Mouse (Mus musculus): Measurements from ENCODE around the gene AC124502.3. TPM values are rescaled to one million over a fixed set of nuclear protein-coding genes. Genes with fewer than 3 reads are reported as not detected.
"Not testable (repeated sequence)": the region's sequence is repeated elsewhere in the genome, so short reads cannot be mapped to it uniquely, and the experiment has no call there.

The AC124502.3 gene
- polyA plus RNA-seq, 1 experiment from 2014 or later, result 2.9 TPM

DNA sequence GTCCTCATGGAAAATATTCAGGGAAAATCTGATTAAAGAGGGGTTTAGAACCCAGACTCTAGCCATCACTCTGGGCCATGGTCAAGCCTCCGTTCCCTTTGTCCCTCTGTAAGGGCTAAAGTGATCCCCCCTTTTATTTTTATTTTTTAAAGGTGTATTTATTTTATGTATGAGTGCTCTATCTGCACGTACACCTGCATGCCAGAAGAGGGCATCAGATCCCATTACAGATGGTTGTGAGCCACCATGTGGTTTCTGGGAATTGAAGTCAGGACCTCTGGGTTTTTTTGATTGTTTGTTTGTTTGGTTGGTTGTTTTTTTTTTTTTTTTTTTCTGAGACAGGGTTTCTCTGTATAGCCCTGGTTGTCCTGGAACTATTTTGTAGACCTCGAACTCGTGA, 47.8 kb downstream of the AC124502.3 start:
- ATAC-seq; H3K4me2 ChIP-seq (ENCODE audit: low read length); H3K9me3 ChIP-seq (ENCODE audit: control insufficient read depth, low read length); H3K27ac ChIP-seq (ENCODE audit: low read length); H3K4me3 ChIP-seq (replicated peaks; ENCODE audit: low read length); H3K36me3 ChIP-seq (ENCODE audit: control insufficient read depth, insufficient read depth); H3K9ac ChIP-seq (replicated peaks; ENCODE audit: low read depth, low read length): not testable (repeated sequence)
- H3K27me3 ChIP-seq (replicated peaks; ENCODE audit: control insufficient read depth, insufficient read depth, low read length), result peaks cover 44% of the 10 kb centered on the region
- H3K4me1 ChIP-seq (replicated peaks; ENCODE audit: control insufficient read depth, insufficient read depth, low read length), result peaks cover 24% of the 10 kb centered on the region
- 58% methylated on average over 4 of the region's 4 CpGs for WGBS

DNA sequence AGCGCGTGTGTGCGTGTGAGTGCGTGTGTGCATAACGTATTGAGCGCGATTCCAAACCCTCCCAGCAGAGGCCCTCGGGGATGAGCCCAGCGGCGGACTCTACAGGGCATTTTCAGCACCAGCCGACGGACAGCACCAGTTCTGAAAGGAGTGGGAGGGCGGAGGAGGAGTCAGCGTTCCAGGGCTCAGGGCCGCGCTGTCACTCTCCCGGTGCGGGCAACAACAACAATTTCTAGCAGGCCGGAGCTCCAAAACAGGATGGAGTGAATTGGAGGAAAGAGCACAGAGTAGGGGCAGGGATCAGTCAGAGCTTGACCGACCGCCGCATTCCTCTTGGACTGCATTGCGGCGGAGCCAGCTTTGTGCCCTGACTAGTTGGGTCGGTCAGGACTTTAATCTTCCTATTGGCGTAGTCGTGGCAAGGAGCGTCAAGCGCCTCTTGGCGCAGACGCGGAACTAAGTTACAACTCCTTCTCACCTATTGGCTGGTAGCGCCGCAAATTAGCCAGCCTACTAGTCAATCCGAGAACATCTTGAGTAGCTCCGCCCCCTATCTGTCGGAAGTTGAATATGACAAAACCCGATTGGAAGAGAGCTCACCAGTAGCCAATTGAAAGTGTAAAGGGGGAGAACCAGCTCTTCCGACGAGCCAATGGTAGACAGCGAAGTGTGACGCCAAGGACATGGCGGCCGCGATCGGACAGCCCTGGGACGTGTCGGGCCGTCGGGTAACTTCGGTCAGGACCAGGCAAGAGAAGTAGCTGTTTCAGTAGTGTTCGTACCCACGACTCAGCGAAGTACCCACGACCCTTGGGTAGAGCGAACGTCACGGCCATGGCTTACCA, 49.4 kb downstream of the AC124502.3 start, which contains the start of gene Yif1a:
Yif1a (plus strand) TSS at position 655 of the 845 bp plus-strand sequence.
- Histone ChIP-seq H3K4me3 (replicated peaks; ENCODE audit: low read length) (peak within 1 kb of the TSS; percentile 55), H3K36me3 (ENCODE audit: control insufficient read depth, insufficient read depth) (peaks cover 11% of the 10 kb centered on the region), H3K9me3 (ENCODE audit: control insufficient read depth, low read length) (no peaks in the 10 kb centered on the region), H3K4me1 (replicated peaks; ENCODE audit: control insufficient read depth, insufficient read depth, low read length) (peaks cover 24% of the 10 kb centered on the region), H3K9ac (replicated peaks; ENCODE audit: low read depth, low read length) (peak within 1 kb of the TSS; percentile 59), H3K4me2 (ENCODE audit: low read length) (peak within 1 kb of the TSS; percentile 74), H3K27ac (ENCODE audit: low read length) (peak within 1 kb of the TSS; percentile 89), H3K27me3 (replicated peaks; ENCODE audit: control insufficient read depth, insufficient read depth, low read length) (peaks cover 29% of the 10 kb centered on the region)
- under 1% methylated on average over 58 of the region's 58 CpGs for WGBS
- peak; percentile 95 for ATAC-seq

DNA sequence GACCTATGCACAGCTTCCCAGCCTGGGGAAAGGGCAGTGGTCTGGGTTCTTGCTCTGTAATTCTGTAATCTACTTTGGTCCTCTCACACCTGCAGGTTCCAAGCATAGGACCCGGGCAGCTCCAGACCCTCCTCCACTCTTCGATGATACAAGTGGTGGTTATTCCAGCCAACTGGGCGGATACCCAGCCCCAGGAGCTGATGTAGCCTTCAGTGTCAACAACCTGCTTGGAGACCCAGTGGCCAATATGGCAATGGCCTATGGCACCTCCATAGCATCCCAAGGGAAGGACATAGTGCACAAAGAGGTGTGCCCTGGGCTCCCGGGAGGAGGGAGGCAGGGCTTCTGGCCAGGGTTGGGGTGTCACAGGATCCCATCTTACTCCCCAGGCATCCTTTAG, 50.6 kb downstream of the AC124502.3 start:
- H3K27me3 ChIP-seq (replicated peaks; ENCODE audit: control insufficient read depth, insufficient read depth, low read length), result peaks cover 21% of the 10 kb centered on the region
- ATAC-seq, result no peak

DNA sequence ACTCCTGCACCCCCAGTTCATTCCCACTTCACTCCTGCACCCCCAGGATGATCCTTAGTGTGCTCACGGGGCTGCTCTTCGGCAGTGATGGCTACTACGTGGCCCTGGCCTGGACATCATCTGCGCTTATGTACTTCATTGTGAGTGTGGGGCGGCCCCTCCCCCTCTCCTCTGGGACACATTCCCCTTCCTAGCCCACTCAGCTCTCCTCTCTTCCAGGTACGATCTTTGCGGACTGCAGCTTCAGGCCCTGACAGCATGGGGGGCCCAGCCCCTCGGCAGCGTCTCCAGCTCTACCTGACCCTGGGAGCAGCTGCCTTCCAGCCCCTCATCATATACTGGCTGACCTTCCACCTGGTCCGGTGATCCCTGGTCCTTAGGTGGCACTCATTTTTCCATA, 53.4 kb downstream of the AC124502.3 start:
- Histone ChIP-seq H3K4me1 (replicated peaks; ENCODE audit: control insufficient read depth, insufficient read depth, low read length) (peaks cover 53% of the 10 kb centered on the region), H3K4me2 (ENCODE audit: low read length) (no peak overlapping the region), H3K4me3 (replicated peaks; ENCODE audit: low read length) (no peak overlapping the region), H3K9me3 (ENCODE audit: control insufficient read depth, low read length) (no peaks in the 10 kb centered on the region), H3K27ac (ENCODE audit: low read length) (no peak overlapping the region), H3K36me3 (ENCODE audit: control insufficient read depth, insufficient read depth) (peaks cover 14% of the 10 kb centered on the region), H3K27me3 (replicated peaks; ENCODE audit: control insufficient read depth, insufficient read depth, low read length) (no peaks in the 10 kb centered on the region), H3K9ac (replicated peaks; ENCODE audit: low read depth, low read length) (no peak overlapping the region)
- ATAC-seq, result no peak
- 89% methylated on average over 10 of the region's 10 CpGs for WGBS

More for the DNA sequence above, 50.6 kb downstream of the AC124502.3 start:
- Histone ChIP-seq H3K9ac (replicated peaks; ENCODE audit: low read depth, low read length) (peak overlapping the region; percentile 54; the same call in 1 of the 2 replicates), H3K4me1 (replicated peaks; ENCODE audit: control insufficient read depth, insufficient read depth, low read length) (peaks cover 35% of the 10 kb centered on the region), H3K9me3 (ENCODE audit: control insufficient read depth, low read length) (no peaks in the 10 kb centered on the region), H3K4me3 (replicated peaks; ENCODE audit: low read length) (peak overlapping the region; percentile 55), H3K27ac (ENCODE audit: low read length) (no peak overlapping the region), H3K36me3 (ENCODE audit: control insufficient read depth, insufficient read depth) (peaks cover 14% of the 10 kb centered on the region), H3K4me2 (ENCODE audit: low read length) (peak overlapping the region; percentile 74)
- 93% methylated on average over 4 of the region's 4 CpGs for WGBS

DNA sequence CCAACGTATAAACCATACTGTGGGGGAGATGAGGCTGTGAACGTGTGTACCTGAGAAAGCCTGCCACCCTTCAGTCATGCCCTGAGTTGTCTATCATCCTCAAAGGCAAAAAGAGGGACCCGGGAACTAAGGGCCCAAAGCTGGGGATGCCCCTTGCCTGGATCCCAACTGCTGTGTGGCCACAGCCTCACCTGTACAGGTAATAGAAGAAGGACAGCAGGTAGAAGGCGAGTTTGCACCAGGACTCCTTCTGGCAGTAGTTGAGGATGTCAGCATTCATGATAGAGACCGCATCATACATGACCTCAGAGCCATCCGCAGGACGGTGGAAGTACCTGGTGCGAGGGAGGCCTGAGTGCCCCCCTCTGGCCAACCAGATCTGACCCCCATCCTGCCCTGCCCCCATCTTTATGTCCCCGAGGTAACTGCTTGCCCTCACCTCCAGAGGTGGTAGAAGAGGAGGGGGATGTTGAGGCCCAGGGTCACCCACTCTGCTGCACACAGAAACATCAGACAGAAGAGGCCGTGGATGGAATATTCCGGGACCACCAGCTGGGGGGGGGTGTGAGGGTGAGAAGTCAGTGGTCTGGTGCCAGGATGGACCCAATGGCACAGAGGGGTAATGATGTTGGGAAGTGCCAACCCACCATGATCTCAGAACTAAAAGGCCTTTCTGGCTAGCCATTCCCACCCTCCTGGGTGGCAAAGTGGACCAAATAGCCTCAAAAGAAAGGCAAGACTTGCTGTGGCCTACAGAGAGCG, 55.0 kb downstream of the AC124502.3 start:
- no peak for ATAC-seq
- Histone ChIP-seq H3K9ac (replicated peaks; ENCODE audit: low read depth, low read length) (peak overlapping the region; percentile 52), H3K27me3 (replicated peaks; ENCODE audit: control insufficient read depth, insufficient read depth, low read length) (no peaks in the 10 kb centered on the region), H3K36me3 (ENCODE audit: control insufficient read depth, insufficient read depth) (peaks cover 14% of the 10 kb centered on the region), H3K9me3 (ENCODE audit: control insufficient read depth, low read length) (no peaks in the 10 kb centered on the region), H3K27ac (ENCODE audit: low read length) (peak overlapping the region; percentile 92; the same call in 1 of the 2 replicates), H3K4me1 (replicated peaks; ENCODE audit: control insufficient read depth, insufficient read depth, low read length) (peaks cover 53% of the 10 kb centered on the region), H3K4me2 (ENCODE audit: low read length) (peak overlapping the region; percentile 59), H3K4me3 (replicated peaks; ENCODE audit: low read length) (peak overlapping the region; percentile 79)
- 75% methylated on average over 12 of the region's 12 CpGs for WGBS

DNA sequence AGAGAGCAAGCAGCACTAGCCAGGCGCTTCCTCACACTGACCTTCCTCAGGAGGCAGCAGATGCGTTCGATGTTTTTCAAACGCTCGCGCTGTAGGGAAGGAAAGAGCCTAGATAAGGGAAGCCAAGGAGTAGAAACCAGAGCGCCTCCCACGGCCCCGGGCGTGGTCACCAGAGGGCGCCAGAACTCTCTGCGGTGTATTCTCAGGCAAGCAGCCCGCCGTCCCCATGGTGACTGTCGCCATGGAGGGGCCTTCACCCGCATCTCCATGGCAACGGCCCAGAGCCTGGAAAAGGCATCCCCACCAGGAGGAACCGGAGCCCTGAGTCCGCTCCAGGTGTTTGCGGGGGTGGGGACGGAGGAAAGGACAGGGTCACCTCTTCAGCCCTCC, 55.5 kb downstream of the AC124502.3 start:
- Histone ChIP-seq H3K4me1 (replicated peaks; ENCODE audit: control insufficient read depth, insufficient read depth, low read length) (peaks cover 53% of the 10 kb centered on the region), H3K4me3 (replicated peaks; ENCODE audit: low read length) (peak overlapping the region; percentile 79), H3K4me2 (ENCODE audit: low read length) (peak overlapping the region; percentile 59), H3K36me3 (ENCODE audit: control insufficient read depth, insufficient read depth) (peaks cover 14% of the 10 kb centered on the region), H3K27me3 (replicated peaks; ENCODE audit: control insufficient read depth, insufficient read depth, low read length) (no peaks in the 10 kb centered on the region), H3K9me3 (ENCODE audit: control insufficient read depth, low read length) (no peaks in the 10 kb centered on the region), H3K9ac (replicated peaks; ENCODE audit: low read depth, low read length) (peak overlapping the region; percentile 52), H3K27ac (ENCODE audit: low read length) (peak overlapping the region; percentile 92)
- ATAC-seq, result peak; percentile 80
- WGBS, result under 1% methylated on average over 20 of the region's 21 CpGs

DNA sequence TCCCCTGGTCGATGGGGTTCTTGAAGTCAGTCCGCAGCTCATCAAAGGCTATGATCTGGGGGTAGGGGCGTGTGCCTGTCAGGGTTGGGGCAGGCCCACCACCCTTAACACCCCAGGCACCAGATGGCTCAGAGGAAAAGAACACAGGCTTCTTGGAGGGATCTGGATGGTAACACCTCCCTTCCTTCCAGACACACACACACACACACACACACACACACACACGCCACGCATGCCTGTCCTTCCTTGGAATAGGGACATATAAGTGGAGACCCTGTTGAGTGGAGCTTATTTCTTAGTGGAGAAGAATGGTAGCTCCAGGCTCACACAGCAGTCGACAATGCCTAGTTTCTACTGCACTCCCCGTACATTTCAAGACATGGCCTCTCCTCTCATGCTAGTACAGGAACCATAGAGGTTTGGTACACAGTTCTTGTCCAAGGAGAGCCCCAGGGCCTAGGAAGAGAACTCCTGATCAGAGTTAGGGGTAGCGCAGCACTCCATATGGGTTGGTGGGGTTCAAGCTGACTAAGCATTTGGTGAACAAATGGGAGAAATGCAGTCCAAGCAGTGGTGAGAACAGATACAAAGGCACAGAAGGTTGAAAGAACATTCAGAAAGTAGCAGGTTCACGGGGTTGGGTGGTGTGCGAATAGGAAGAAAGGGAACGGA, 56.2 kb downstream of the AC124502.3 start:
- Histone ChIP-seq H3K27ac (ENCODE audit: low read length) (peak overlapping the region; percentile 92), H3K27me3 (replicated peaks; ENCODE audit: control insufficient read depth, insufficient read depth, low read length) (no peaks in the 10 kb centered on the region), H3K4me3 (replicated peaks; ENCODE audit: low read length) (peak overlapping the region; percentile 79), H3K36me3 (ENCODE audit: control insufficient read depth, insufficient read depth) (peaks cover 17% of the 10 kb centered on the region), H3K4me1 (replicated peaks; ENCODE audit: control insufficient read depth, insufficient read depth, low read length) (peaks cover 53% of the 10 kb centered on the region), H3K4me2 (ENCODE audit: low read length) (peak overlapping the region; percentile 59), H3K9me3 (ENCODE audit: control insufficient read depth, low read length) (no peaks in the 10 kb centered on the region), H3K9ac (replicated peaks; ENCODE audit: low read depth, low read length) (peak overlapping the region; percentile 52)
- no peak; the same call in 1 of the 2 replicates for ATAC-seq
- WGBS, result 23% methylated on average over 11 of the region's 11 CpGs

DNA sequence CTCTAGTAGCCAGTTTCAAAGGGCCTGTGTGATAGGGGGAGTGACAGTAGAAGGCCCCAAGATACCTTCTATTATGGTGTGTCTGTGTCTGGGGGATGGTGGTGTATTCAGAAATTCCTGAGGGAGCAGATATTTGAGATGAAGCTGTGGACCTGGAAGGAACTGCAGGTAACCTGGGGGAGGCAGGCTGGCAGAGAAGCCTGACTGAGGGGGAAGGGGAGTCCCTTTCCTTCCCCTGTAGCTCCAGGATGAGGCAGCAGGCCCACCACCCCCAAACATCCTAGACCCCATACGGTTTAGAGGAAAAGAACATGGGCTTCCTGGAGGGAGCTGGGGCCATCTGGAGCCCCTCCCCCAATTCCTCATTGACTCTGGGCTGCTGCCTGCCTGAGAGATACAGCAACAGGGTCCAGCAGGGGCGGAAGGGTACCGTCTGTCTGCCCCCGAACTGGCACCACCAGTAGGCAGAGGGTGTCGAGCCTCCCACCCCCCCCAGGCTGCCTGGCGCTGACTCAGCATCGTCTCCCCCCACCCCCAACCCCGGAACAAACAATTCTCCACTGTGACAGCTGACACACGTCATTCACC, 57.3 kb downstream of the AC124502.3 start:
- no peak for ATAC-seq
- peak overlapping the region; percentile 96 for H3K9ac ChIP-seq (replicated peaks; ENCODE audit: low read depth, low read length)
- peak overlapping the region; percentile 79 for H3K4me3 ChIP-seq (replicated peaks; ENCODE audit: low read length)
- 6% methylated on average over 9 of the region's 9 CpGs for WGBS
- H3K27me3 ChIP-seq (replicated peaks; ENCODE audit: control insufficient read depth, insufficient read depth, low read length), result no peaks in the 10 kb centered on the region
- no peaks in the 10 kb centered on the region for H3K9me3 ChIP-seq (ENCODE audit: control insufficient read depth, low read length)
- peak overlapping the region; percentile 59 for H3K4me2 ChIP-seq (ENCODE audit: low read length)
- H3K27ac ChIP-seq (ENCODE audit: low read length), result peak overlapping the region; percentile 92
- peaks cover 53% of the 10 kb centered on the region for H3K4me1 ChIP-seq (replicated peaks; ENCODE audit: control insufficient read depth, insufficient read depth, low read length)
- H3K36me3 ChIP-seq (ENCODE audit: control insufficient read depth, insufficient read depth), result peaks cover 19% of the 10 kb centered on the region
